Mouse (Mus musculus): ENCODE data around the gene Clk2.

The Clk2 gene

GRCm38 (mm10) chr3:89164506-89165267 is at the start of gene Clk2:
Gene Clk2, plus strand, starts transcription at chr3:89164795.
- peak; percentile 96 for DNase-seq (ENCODE audit: low read depth)

- peak; percentile 79 for DNase-seq (ENCODE audit: low read depth)
These were observed 49.1 kb upstream of the Clk2 start for GRCm38 (mm10) chr3:89115522-89115921.

GRCm38 (mm10) chr3:89123313-89123712 is 41.3 kb upstream of the Clk2 start:
- no peak for DNase-seq (ENCODE audit: low read depth)

- DNase-seq (ENCODE audit: low read depth), result no peak
These were observed 40.4 kb upstream of the Clk2 start for GRCm38 (mm10) chr3:89124241-89124640.

DNA sequence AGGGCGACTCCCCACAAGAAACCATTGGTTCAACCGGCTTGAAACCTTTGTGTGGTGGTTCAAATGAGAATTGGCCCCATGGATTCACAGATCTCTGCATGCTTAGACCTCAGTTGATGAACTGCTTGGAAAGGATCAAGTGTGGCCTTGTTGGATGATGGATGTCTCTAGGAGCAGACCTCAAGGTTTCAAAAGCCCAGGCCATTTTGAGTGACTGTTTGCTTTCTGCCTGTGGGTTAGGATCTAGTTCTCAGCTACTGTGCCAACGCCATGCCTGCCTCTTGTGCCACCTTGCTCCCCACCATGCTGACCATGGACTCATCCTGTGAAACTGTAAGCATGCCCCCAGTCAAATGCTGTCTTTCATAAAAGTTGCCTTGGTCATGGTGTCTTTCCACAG is 38.6 kb upstream of the Clk2 start:
- no peak for DNase-seq (ENCODE audit: low read depth)

GRCm38 (mm10) chr3:89129908-89130307 is 34.7 kb upstream of the Clk2 start:
- no peak for DNase-seq (ENCODE audit: low read depth)

DNA sequence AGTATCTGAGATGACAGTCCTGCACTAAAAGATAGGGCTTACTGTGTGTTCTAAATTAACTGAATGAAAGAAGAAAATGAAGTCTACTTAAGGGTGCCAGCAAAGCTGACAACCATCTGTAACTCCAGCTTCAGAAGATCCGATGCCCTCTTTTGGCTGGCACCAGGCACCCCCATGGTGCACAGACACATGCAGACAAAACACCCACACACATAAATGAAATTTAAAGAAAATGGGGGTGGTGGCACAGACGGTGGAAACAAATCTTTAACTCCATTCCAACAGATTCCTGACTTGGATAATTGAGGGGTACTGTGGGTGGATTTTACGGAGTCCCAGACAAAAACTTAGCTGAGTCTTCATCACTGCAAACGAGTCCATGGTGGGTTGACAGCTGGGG is 32.8 kb upstream of the Clk2 start:
- no peak for DNase-seq (ENCODE audit: low read depth)

GRCm38 (mm10) chr3:89132285-89133062 is 32.1 kb upstream of the Clk2 start:
- DNase-seq (ENCODE audit: low read depth), result peak; percentile 36

- no peak for DNase-seq (ENCODE audit: low read depth)
These were observed 31.5 kb upstream of the Clk2 start for GRCm38 (mm10) chr3:89133063-89133450.

GRCm38 (mm10) chr3:89133752-89134151 is 30.8 kb upstream of the Clk2 start:
- no peak for DNase-seq (ENCODE audit: low read depth)

- no peak for DNase-seq (ENCODE audit: low read depth)
These were observed 28.6 kb upstream of the Clk2 start, which contains the start of gene Pklr for GRCm38 (mm10) chr3:89135958-89136357. Gene Pklr, plus strand, starts transcription at chr3:89136142.

DNA sequence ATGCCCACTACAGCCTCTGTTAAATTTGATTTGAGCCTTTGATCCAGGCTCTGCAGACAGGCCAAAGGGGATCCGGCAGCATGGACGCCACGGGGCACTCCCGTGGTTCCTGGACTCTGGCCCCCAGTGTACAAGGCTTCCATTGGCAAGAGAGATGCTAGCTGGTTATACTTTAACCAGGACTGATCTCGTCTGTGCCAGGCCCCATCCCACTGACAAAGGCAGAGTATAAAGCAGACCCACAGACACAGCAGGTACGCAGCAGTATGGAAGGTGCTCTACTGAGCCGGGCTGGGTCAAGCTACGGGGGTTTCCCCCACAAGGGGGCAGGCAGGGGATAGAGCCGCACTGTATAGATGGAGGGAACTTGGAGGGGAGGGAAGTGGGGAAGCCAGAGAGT is 28.2 kb upstream of the Clk2 start:
- DNase-seq (ENCODE audit: low read depth), result no peak

DNA sequence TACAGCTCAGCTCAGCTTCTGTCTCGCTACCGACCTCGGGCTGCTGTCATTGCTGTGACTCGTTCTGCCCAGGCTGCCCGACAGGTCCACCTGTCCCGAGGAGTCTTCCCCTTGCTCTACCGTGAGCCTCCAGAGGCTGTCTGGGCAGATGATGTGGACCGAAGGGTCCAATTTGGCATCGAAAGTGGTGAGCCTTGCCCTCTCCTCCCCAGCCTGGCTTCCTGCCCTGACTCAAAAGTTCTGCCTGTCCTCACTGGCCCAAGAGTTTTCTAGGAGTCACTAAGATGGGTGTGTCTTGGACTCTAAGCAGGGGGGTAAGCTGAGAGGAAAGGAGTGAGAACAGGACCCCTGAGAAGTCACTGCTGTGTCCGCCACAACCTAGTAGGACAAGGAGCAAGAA is 19.8 kb upstream of the Clk2 start:
- DNase-seq (ENCODE audit: low read depth), result no peak

DNA sequence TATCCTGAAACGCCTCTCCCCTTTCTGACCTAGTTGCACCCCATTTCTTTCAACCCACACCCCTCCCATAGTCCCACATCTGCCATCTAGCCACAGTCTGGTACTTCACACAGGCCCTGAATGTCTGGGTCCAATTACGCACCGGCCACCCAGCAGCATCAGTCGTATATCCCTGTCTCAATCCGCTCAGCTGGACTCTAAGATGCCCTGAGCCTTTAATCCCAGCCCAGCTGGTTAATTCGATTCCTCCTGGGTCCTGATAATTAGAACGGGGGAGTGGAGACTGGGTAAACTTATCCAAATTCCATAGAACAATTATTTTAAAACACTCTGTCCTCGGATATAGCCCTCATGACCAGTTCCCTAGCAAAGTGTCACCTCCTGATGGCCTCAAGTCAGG is 19.0 kb upstream of the Clk2 start:
- DNase-seq (ENCODE audit: low read depth), result no peak

GRCm38 (mm10) chr3:89147101-89147978 is 17.3 kb upstream of the Clk2 start:
- no peak for DNase-seq (ENCODE audit: low read depth)

- no peak for DNase-seq (ENCODE audit: low read depth)
These were observed 16.6 kb upstream of the Clk2 start for GRCm38 (mm10) chr3:89147979-89148311.

DNA sequence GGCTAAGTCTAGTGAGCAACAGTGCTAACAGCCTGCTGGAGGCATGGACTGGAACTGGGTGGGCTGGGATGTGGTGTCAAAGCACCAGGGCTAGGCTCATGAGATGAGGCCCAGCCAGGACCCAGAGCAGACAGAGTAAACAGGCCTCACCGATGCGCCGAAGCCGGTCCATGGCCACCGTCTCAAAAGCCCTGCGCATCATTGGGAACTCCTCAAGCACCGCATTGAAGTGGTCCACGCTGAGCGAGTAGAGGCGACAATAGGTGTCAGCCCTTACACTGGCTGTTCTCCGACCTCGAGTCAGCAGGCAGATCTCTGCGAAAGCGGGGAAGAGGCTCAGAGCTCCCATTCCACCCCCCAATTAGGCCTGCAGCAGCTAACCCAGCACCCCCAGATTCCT is 16.0 kb upstream of the Clk2 start:
- DNase-seq (ENCODE audit: low read depth), result no peak

DNA sequence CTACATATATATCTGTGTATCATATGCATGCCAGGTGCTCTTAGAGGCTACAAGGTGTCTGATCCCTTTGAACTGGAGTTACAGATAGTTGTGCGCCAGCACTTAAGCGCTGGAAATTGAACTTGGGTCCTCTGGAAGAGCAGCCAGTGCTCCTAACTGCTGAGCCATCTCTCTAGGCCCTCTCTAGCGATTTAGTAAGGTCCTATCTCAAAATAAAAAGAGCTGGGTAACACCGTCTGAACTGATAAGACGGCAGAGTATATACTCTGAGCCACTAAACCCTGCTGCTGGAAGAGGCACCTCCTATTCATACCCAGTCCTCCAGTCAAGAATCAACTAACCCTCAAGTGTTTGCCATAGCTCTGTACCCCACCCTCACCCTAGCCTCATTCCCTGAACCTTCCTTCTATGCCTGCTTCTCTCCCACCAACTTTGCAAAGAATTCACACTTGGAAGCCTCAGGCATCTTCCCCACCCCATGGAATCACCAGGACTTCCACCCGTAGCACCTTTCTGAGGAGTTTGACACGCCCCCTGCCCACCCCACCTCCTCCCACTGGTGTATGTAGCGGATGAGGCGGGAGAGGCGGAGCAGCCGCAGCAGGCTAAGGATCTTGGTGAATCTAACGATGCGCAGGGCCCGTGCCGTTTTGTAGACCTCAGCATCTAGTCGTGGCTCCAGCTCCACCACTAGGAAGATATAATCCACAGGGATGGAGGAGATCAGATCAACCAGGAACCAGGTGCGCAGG is 12.3 kb upstream of the Clk2 start:
- DNase-seq (ENCODE audit: low read depth), result no peak

GRCm38 (mm10) chr3:89156951-89157350 is 7.6 kb upstream of the Clk2 start:
- DNase-seq (ENCODE audit: low read depth), result no peak

- DNase-seq (ENCODE audit: low read depth), result no peak
These were observed 5.9 kb upstream of the Clk2 start for GRCm38 (mm10) chr3:89158651-89159050.

DNA sequence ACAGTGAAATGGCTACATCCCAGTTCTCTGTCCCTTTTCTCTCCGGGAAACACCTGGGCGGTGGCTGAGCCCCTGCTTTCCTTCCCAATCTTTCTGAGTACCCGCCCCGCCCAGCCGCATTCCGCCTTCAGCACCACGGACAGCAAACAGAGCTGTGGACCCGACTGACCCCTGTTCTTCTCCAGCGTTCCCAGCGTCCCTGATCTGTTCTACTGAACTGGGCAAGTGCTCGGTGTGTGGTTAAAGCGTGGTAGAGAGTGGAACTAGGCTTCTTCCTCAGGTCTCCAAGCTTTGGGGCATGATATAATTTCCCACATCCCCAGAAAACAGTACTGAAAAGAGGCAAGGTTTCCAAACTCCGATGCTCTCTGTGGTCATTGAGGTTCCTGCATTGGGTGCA is 5.4 kb upstream of the Clk2 start:
- peak; percentile 59 for DNase-seq (ENCODE audit: low read depth)

Data from induced T-regulatory cell, adult 2 months (primary cell).